Mouse (Mus musculus): ENCODE measurements around the gene Tfrc. TPM values are rescaled to one million over a fixed set of nuclear protein-coding genes. Genes with fewer than 3 reads are reported as not detected.
A peak's percentile ranks its signal among the peaks of the same experiment; 100 is the strongest.
"Not testable (repeated sequence)": the region's sequence is repeated elsewhere in the genome, so short reads cannot be mapped to it uniquely, and the experiment has no call there.

Gene Tfrc
- total RNA-seq, 1 experiment from 2014 or later: 66.8 TPM

DNA sequence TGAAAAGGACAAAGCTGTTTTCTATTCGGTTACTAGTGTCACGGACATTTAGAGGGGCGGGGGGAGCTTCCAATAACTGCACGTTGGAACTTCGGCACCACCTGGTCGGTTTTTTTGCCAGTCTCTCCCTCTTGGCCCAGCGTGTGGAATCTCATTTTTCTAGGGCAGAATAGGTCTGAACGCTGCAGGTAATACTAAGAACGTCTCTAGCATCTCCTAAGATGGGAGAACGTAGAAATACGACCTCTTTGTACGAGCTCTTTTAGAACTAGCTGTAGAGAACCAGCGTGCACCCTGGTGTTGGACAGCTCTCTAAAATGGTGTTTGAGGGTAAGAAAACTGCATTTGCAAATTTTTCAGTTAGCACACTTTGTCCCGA lies 670 bp downstream of the Tfrc start:
- ATAC-seq (ENCODE audit: extremely low read depth, insufficient number of reproducible peaks, low FRiP score, poor library complexity, severe bottlenecking): no peak

DNA sequence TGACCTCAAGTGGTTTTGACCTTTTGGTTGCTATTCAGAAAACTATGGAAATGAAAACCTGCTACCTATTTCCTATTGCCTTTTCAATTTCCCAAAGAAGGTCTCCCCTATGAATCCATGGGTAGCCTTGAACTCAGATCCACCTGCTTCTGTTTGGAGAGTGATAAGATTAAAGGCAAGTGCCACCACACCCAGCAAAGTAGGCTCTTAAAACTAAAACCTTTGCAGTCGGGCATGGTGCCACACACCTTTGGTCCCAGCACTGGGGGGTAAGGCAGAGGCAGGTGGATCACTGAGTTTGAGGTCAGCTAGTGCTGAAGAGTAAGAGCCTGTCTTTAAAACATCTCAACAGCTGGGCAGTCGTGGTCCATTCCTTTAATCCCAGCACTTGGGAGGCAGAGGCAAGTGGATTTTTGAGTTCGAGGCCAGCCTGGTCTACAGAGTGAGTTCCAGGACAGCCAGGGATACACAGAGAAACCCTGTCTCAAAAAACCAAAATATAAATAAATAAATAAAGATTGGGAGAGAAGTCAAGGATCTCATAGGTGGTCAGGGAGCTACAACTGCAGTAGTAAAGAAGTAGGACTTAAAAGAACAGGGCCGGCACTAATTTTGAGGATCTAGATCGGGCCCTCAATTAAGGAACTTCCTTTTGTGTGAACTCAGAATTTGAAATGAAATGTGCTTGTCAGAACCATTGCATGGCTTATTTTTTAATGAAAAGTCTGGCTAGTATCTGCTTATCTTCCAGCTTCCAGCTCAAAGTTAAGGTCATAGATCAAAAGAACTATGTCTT lies 1.9 kb downstream of the Tfrc start:
- no peak for ATAC-seq (ENCODE audit: extremely low read depth, insufficient number of reproducible peaks, low FRiP score, poor library complexity, severe bottlenecking)

DNA sequence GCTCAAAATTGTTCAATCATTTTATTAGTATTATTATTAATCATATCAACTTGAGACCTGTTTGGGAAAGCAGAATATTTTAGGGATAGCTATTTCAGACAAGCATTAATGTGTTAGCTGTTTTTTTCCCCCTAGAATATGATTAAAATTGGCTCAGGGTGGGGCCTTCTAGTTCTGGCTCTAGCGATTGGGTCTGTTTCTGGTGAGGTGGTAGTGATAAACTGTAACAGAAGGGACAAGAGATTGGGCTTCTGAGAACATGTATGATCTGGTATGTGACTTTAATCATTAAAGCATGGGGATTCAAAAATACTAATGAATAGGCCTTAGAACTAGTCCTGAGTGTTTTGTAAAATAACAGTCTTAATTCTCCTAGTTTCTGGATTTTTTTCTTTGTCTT lies 3.3 kb downstream of the Tfrc start:
- ATAC-seq (ENCODE audit: extremely low read depth, insufficient number of reproducible peaks, low FRiP score, poor library complexity, severe bottlenecking): no peak

DNA sequence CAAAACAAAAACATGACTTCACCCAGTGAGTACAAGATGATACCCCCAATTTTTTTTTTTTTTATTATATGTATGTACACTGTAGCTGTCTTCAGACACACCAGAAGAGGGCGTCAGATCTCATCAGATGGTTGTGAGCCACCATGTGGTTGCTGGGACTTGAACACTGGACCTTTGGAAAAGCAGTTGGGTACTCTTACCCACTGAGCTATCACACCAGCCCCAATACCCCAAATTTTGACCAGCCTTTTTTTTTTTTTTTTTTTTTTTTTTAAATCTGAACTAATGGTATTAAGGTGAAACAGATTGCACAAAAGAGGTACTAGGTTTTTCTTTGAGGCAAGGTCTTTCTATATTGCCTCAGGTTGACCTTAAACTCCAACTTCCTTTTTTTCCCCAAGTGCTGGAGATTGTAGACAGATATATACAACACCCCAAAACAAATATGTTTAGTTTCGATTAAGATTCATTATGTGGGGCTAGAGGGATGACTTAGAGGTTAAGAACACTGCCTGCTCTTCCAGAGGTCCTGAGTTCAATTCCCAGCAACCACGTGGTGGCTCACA lies 4.6 kb downstream of the Tfrc start:
- no peak for ATAC-seq (ENCODE audit: extremely low read depth, insufficient number of reproducible peaks, low FRiP score, poor library complexity, severe bottlenecking)

DNA sequence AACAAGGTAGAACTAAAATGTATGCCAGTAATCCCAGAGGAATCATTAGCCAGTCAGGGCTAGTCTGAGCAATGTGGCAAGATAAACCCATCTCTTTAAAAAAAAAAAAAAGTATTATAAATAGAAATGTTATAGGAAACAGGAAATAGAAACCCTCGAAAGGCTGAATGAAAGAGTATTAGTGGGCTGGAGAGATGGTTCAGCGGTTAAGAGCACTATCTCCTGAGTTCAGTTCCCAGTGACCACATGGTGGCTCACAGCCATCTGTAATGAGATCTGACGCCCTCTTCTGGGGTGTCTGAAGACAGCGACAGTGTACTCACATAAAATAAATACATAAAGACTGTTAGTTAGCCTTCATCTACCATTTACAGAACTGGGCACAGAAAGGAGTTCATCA lies 5.3 kb downstream of the Tfrc start:
- ATAC-seq (ENCODE audit: extremely low read depth, insufficient number of reproducible peaks, low FRiP score, poor library complexity, severe bottlenecking): no peak

DNA sequence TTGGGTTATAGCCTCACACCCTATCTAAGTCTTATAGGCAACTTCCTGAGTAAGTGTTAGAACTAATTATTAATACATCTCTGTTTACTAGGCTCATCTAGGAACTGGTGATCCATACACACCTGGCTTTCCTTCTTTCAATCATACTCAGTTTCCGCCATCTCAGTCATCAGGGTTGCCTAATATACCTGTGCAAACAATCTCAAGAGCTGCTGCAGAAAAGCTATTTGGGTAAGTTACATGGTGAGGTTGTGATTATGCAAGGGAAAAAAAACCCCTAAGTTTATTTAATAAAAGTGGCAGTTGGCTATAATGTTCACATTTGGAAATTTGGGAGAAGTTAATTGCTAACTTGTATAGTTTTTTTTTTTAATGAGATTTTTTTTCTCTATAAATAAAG lies 10.2 kb downstream of the Tfrc start:
- ATAC-seq (ENCODE audit: extremely low read depth, insufficient number of reproducible peaks, low FRiP score, poor library complexity, severe bottlenecking): no peak

DNA sequence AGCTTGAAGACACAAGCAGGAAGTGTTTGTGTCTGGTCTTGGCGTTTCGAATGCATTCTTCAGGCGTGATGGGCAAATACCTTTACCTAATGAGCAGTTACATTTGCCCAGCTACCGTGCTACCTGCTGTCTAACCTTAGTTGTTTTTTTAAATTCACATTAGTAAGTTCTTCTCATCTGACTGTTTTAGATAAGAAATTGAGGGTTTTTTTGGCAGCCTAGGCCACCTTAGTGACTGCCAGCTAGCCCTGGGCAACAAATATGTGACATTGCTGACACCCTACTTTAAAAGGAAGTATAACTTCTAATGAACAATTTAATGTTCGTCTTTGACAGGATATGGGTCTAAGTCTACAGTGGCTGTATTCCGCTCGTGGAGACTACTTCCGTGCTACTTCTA lies 19.4 kb downstream of the Tfrc start:
- ATAC-seq (ENCODE audit: extremely low read depth, insufficient number of reproducible peaks, low FRiP score, poor library complexity, severe bottlenecking): no peak

DNA sequence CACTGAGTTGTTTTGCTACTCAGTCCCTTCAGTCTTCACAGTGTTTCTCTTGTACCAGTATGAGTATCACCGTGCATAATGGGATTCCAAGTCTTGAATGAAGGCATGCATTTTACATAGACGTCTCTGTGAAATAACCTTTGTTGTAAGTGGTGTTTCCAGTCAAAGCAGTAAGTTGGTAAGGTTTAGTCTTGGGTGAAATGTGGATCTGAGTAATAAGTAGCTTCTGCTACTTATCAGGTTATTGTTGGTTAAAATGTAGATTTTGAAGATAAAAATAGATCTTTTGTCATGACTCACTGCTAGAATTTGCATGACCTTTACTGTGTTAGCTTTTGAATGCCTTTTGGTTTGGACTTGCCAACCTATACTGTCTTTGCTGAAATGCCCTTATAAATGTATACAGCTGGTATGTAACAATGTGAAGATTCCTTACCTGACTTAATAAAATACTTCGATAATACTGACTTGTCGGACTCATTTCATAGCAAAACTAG lies 23.7 kb downstream of the Tfrc start:
- ATAC-seq (ENCODE audit: extremely low read depth, insufficient number of reproducible peaks, low FRiP score, poor library complexity, severe bottlenecking): no peak

DNA sequence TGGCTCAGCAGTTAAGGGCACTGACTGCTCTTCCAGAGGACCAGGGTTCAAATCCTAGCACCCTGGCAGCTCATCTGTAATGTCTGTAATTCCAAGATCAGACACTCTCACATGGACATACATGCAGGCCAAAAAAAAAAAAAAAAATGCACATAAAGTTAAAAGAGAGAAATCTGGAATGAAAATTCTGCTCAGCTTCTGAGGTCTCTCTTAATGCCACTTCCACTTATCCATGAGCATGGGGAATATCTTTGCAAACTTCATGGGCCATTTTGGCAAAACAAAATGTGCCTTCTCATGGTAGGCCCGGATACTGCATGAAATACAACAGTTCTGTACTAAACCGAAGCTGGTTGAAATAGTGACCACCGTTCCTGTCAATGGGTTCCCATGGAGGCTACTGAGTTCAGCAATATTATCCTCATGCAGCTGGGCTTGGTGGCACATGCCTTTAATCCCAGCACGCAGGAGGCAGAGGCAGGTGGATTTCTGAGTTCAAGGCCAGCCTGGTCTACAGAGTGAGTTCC lies 24.8 kb downstream of the Tfrc start:
- no peak for ATAC-seq (ENCODE audit: extremely low read depth, insufficient number of reproducible peaks, low FRiP score, poor library complexity, severe bottlenecking)

DNA sequence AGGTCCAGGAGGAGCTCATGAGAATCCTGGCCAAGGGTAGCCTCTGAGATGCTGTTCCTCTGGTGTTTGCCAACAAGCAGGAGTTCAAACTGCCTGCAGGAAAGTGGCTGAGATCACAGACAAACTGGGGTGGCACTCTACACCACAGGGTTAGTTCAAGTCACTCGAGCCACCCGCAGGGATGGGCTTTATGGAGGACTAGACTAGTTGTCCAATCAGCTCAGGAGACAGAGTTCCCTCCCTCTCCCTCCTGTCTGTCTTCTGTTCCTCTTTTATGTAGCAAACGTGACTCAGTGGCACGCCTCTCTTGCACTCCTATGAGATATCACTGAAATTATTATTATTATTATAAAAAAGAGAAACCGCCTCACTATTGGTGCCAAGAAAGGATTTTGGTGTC lies 25.5 kb downstream of the Tfrc start:
- ATAC-seq (ENCODE audit: extremely low read depth, insufficient number of reproducible peaks, low FRiP score, poor library complexity, severe bottlenecking): no peak

DNA sequence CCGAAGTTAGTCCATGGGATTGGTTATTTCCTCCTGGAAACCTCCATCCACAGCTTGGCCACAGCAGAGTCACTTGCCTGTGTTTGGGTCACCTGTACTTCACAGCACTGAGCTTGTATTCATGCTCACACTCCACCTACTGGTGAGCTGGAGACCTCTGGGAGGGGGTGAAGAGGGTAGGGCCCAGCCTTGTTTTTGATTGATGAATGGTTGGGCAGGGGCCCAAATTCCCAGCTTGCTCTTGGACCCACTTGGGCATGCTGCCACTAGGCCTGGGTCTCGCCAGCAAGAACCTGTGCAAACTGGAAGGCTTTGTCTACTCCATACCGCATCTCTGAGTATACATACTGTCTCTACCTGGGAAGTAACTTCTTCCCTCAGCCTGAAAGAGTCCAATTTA lies 26.6 kb downstream of the Tfrc start:
- ATAC-seq (ENCODE audit: extremely low read depth, insufficient number of reproducible peaks, low FRiP score, poor library complexity, severe bottlenecking): no peak

DNA sequence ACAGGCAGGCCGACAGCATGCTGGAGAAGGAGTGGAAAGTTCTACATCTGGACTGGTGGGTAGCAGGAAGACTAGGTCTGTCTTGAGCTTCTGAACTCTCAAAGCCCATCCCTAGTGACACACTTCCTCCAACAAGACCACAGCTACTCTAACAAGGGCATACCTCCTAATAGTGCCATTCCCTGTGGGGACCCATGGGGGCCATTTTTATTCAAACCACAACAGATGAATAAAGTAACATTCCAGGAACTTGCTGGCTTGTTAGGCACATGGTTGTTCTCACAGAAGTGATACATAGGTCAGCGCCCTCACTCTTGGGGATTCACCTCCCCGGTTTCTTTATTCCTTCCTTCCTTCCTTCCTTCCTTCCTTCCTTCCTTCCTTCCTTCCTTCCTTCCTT lies 27.6 kb downstream of the Tfrc start:
- no peak for ATAC-seq (ENCODE audit: extremely low read depth, insufficient number of reproducible peaks, low FRiP score, poor library complexity, severe bottlenecking)

DNA sequence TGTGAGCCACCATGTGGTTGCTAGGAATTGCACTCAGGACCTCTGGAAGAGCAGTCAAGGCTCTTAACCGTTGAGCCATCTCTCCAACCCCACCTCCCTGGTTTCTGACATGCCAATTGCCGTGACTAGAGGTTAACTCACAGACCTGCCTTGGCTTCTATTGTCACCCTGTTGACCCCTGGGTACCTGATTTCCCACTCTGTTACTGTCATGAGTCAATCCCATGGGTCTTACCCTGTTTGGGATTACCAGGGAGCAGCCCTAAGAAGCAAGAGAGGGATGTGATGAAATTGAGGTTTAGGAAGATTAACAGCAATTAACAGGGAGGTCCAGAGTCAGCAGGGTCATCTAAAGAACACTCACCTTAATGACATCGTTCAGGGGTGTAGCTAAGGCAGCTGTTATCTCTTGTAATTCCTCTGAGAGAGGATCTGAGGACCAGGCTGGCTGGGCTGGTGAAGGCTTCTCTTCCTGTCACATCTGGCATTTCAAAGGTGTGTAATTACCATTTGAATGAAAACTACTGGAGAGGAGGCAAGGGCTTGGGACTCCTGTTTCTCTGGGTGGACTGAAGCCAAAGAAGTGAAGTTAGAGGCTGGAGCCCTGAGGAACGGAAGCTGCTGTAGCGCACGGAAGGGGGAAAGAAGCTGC lies 28.3 kb downstream of the Tfrc start:
- no peak for ATAC-seq (ENCODE audit: extremely low read depth, insufficient number of reproducible peaks, low FRiP score, poor library complexity, severe bottlenecking)

DNA sequence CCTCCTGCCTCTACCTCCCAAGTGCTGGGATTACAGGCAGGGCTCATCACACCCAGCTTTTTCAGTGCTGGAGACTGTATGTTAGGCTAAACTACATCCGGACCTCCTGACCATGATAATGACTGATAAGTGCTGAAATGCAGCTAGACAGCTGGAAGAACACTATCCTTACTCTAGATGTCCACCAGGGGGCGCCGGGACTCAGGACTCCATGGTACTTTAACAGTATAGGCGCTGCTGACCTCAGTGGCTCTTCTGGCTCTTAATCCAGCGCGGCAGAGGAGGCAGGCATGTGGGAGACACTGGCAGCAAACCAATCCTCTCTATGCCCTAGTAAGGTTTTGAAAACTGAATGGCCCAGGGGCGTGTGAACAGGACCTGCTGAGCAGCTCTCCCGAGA lies 29.8 kb downstream of the Tfrc start:
- ATAC-seq (ENCODE audit: extremely low read depth, insufficient number of reproducible peaks, low FRiP score, poor library complexity, severe bottlenecking): peak; percentile 79

DNA sequence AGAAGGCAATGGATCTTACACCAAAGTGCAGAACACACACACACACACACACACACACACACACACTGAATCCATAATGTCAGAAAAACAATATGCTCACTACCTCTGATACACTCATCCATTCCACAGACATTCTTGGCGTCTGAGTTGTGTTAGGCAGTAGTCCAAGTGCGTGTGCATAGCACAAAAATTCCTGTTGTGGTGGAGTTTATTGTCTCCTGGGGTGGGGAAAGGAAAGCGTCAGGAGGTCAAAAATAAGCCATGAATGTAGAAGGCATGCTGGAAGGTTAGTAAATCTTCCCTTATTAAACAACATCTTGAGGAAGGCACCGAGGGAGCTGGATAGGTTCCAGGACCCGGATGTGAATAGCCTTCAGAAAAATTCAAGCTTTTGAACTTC lies 31.4 kb downstream of the Tfrc start:
- no peak for ATAC-seq (ENCODE audit: extremely low read depth, insufficient number of reproducible peaks, low FRiP score, poor library complexity, severe bottlenecking)

DNA sequence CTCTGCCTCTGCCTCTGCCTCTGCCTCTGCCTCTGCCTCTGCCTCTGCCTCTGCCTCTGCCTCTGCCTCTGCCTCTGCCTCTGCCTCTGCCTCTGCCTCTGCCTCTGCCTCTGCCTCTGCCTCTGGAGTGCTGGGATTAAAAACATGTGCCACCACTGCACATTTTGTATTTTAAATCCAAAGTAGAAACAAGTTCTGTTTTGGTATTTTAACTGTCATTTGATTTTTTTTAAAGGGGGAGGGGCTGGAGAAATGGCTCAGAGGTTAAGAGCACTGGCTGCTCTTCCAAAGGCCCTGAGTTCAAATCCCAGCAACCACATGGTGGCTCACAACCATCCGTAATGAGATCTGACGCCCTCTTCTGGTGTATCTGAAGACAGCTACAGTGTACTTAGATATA lies 32.0 kb downstream of the Tfrc start:
- ATAC-seq (ENCODE audit: extremely low read depth, insufficient number of reproducible peaks, low FRiP score, poor library complexity, severe bottlenecking): not testable (repeated sequence)

DNA sequence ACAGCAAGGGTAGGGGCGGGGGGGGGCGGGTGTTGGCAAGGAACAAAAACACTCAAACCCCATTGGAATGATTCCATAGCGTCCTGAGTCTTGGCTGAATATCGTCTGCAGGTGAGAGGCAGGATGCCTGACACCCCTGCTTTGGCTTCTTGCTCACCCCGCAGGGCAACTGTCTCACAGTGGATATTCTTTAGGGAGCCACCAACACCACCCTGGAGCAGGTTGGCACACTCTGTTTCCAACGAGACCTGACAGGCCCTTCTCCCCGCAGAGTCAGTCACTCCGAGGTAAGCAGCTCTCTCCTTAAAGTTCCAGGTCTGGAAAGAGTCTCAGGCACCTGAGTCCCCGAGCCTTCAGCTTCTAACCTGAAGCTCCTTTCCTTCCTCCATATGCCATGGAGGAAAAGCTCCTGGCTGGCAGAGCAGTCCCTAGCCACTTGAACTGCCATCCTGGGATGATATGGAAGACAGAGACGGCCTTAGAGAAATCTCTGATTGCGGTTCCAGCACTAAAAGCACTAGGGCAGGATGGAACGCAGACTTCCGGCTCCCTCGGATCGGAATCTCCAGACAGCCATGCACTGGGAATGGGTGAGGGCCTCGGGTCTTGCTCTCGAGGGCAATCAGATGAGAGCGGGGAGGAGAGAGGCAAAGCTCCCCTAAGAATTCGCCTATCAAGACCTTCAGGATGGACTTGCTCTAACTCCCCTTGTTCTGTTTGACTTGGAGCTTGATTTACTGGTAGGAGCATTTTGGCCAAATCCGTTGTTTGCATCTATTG lies 32.9 kb downstream of the Tfrc start:
- no peak for ATAC-seq (ENCODE audit: extremely low read depth, insufficient number of reproducible peaks, low FRiP score, poor library complexity, severe bottlenecking)

DNA sequence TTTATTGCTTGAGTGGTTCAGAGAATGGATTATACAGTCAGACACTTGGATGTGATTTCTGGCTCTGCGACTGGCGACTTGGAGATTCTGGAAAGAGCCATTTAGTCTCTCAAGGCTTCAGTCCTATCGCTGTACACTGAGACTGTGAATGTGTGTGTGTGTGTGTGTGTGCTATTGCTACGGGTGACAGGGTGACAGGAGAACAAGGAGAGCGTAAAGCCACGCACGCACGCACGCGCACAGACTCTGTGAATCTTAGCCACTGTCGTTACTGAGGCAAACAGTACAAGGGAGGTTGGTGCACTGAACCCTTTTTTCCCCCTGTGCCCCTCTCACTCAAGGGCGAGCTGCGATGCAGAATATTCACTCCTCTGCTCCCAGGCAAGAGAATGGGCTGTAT lies 33.6 kb downstream of the Tfrc start:
- ATAC-seq (ENCODE audit: extremely low read depth, insufficient number of reproducible peaks, low FRiP score, poor library complexity, severe bottlenecking): no peak

DNA sequence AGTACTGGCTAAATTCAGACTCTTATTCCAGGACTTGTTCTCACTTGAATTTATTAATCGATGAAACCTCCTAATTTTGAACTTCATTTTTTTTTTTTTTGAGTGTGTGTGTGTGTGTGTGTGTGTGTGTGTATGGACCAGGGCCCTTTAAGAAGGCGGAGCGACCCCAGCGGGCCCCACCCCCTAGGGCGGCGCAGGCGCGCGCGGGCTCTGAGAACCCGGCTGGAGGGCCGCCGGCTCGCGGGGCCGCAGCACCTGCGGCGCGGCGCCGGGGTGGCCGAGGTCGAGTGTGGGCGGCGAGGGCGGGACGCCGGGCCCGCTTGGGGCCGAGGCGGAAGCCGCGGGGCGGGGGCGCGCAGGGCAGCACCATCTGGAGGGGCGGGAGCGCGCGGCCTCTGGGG lies 34.9 kb downstream of the Tfrc start, which contains the start of gene Tnk2:
Gene Tnk2 (plus strand): TSS at position 214 of the 401 bp plus-strand sequence.
- ATAC-seq (ENCODE audit: extremely low read depth, insufficient number of reproducible peaks, low FRiP score, poor library complexity, severe bottlenecking): peak; percentile 53

Data from neutrophil, adult 5-6 weeks (primary cell).